Mouse (Mus musculus): ENCODE measurements at regions not wholly inside any gene's neighbourhood (a gene's known extent, or its start where the extent isn't known, plus 50 kb on each side); places are given as distances from the start of the nearest gene placed in this dataset.

DNA sequence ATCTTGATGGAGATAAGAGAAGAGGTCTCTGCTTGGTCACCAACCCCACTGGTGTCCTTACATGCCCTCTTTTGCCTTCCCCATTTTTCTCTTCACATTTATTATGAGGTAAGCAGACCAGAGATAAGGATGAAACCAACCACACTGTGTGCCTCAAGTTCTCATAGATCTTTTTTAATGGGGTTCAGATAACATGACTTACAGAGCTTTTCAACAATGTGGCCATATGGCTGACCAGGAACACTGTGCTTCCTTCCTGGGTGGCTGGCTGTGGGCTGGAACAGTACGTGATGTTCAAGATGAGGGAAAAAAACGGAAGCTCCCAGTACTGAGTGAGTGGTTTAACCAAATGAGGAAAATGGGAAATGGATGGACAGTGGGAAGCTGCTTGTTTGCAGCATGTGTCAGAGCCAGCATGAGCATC, 319.0 kb upstream of the Npvf start:
- TF ChIP-seq POLR2A (IDR thresholded peaks at IDR 0.05; ENCODE audit: low read depth, low read length) (no peak), CTCF (IDR thresholded peaks at IDR 0.05; ENCODE audit: extremely low read depth, insufficient read depth, insufficient read length, insufficient replicate concordance) (no peak)
